Mouse (Mus musculus): ENCODE data around the gene Lima1. TPM values are rescaled to one million over a fixed set of nuclear protein-coding genes. Genes with fewer than 3 reads are reported as not detected.

Gene Lima1
- polyA plus RNA-seq, 2 experiments, result 76.0 to 81.2 TPM

DNA sequence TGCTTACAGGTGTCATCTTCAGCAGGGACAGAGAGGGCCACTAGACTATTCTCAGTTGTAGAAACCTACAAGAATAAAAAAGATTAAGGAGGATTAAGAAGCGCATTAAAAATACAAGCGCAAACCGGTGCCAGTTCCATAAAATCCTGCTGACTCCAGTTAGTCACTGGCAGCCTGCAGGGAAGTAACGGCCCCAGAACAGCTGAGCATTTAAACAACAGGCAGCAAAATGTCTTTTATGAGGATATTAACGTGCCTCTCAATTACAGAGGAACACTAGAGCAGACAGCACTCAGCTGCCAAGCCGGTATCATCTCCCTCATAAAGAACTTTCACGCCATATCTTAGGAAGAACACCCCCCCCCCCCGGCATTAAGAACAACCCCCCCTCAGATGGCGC, 78.5 kb downstream of the Lima1 start:
- Histone ChIP-seq H3K4me2 (replicated peaks; ENCODE audit: low read depth, low read length, severe bottlenecking) (no peak overlapping the region), H3K4me1 (ENCODE audit: control insufficient read depth, insufficient read depth, low read length) (peaks cover 10% of the 10 kb centered on the region), H3K4me3 (replicated peaks; ENCODE audit: low read length) (no peak overlapping the region), H3K27ac (replicated peaks; ENCODE audit: low read depth, low read length) (no peak overlapping the region), H3K9me3 (ENCODE audit: control insufficient read depth, low read length) (no peaks in the 10 kb centered on the region), H3K36me3 (ENCODE audit: control insufficient read depth, insufficient read depth, low read length) (peaks cover 77% of the 10 kb centered on the region), H3K9ac (ENCODE audit: low read depth, low read length, severe bottlenecking) (no peak overlapping the region), H3K27me3 (ENCODE audit: control insufficient read depth, insufficient read depth, low read length) (no peaks in the 10 kb centered on the region)
- DNase-seq (ENCODE audit: low spot score) (peak; percentile 73), ATAC-seq (ENCODE audit: low FRiP score, low read depth) (peak; percentile 81)
- TF ChIP-seq POLR2A (IDR thresholded peaks at IDR 0.05; ENCODE audit: borderline replicate concordance, extremely low read depth, insufficient read depth, insufficient read length), result no peak
- whole genome bisulfite sequencing, result 38% methylated on average over 9 of the region's 9 CpGs

DNA sequence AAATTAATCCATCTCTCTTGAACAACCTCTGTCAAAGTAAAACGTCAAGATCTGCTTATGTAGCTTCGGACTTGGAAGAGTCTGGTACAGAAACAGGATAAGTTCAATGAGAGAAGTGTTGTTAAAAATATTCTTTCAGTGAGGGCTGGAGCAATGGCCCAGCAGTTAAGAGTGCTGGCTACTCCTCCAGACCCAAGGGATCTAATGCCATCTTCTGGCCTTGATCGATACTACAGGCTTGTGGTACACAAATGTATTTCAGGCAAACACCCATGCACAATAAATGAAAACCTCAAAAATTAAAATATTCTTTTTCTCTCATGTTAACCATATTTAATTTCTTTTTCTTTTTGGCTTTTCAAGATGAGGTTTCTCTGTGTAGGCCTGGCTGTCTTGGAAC, 79.2 kb downstream of the Lima1 start:
- Histone ChIP-seq H3K4me1 (ENCODE audit: control insufficient read depth, insufficient read depth, low read length) (peaks cover 10% of the 10 kb centered on the region), H3K4me3 (replicated peaks; ENCODE audit: low read length) (no peak overlapping the region), H3K4me2 (replicated peaks; ENCODE audit: low read depth, low read length, severe bottlenecking) (no peak overlapping the region), H3K27me3 (ENCODE audit: control insufficient read depth, insufficient read depth, low read length) (no peaks in the 10 kb centered on the region), H3K9ac (ENCODE audit: low read depth, low read length, severe bottlenecking) (no peak overlapping the region), H3K36me3 (ENCODE audit: control insufficient read depth, insufficient read depth, low read length) (peaks cover 78% of the 10 kb centered on the region), H3K9me3 (ENCODE audit: control insufficient read depth, low read length) (no peaks in the 10 kb centered on the region), H3K27ac (replicated peaks; ENCODE audit: low read depth, low read length) (no peak overlapping the region)
- WGBS, result 91% methylated on average over 3 of the region's 3 CpGs
- DNase-seq (ENCODE audit: low spot score), result no peak
- no peak for ATAC-seq (ENCODE audit: low FRiP score, low read depth)
- no peak for TF ChIP-seq POLR2A (IDR thresholded peaks at IDR 0.05; ENCODE audit: borderline replicate concordance, extremely low read depth, insufficient read depth, insufficient read length)

DNA sequence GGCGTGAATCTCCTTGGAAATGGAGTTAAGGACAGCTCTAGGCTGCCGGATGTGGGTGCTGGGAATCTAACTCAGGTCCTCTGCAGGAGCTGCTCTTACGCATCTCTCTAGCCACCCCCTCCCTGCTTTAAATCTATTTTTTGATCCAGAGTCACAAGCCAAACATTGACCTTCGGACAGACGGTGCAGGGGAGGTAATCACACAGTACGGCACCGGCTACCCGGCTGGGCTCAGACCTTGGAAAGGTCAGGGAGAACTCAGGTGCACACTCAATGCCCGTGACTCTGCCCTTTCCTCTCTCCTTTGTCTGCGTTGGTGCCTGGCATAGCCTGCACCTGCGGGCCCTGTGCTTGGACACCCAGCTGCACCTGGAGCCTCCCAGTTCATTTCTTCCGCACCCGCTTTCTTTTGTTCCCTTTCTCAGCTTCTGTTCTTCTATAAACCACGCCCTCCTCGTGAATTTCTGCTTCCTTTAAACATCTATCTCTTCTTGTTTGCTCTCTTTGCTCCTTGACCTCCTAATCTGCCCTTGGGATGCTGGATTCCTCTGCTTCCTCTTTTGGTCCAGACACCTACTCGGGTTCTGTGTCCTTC, 82.9 kb downstream of the Lima1 start:
- no peak for DNase-seq (ENCODE audit: low spot score)
- Histone ChIP-seq H3K4me2 (replicated peaks; ENCODE audit: low read depth, low read length, severe bottlenecking) (no peak overlapping the region), H3K4me3 (replicated peaks; ENCODE audit: low read length) (no peak overlapping the region), H3K27me3 (ENCODE audit: control insufficient read depth, insufficient read depth, low read length) (no peaks in the 10 kb centered on the region), H3K36me3 (ENCODE audit: control insufficient read depth, insufficient read depth, low read length) (peaks cover 82% of the 10 kb centered on the region), H3K9me3 (ENCODE audit: control insufficient read depth, low read length) (no peaks in the 10 kb centered on the region), H3K4me1 (ENCODE audit: control insufficient read depth, insufficient read depth, low read length) (no peaks in the 10 kb centered on the region), H3K9ac (ENCODE audit: low read depth, low read length, severe bottlenecking) (no peak overlapping the region), H3K27ac (replicated peaks; ENCODE audit: low read depth, low read length) (no peak overlapping the region)
- 96% methylated on average over 16 of the region's 16 CpGs for WGBS
- no peak for ATAC-seq (ENCODE audit: low FRiP score, low read depth)
- TF ChIP-seq POLR2A (IDR thresholded peaks at IDR 0.05; ENCODE audit: borderline replicate concordance, extremely low read depth, insufficient read depth, insufficient read length), result no peak

DNA sequence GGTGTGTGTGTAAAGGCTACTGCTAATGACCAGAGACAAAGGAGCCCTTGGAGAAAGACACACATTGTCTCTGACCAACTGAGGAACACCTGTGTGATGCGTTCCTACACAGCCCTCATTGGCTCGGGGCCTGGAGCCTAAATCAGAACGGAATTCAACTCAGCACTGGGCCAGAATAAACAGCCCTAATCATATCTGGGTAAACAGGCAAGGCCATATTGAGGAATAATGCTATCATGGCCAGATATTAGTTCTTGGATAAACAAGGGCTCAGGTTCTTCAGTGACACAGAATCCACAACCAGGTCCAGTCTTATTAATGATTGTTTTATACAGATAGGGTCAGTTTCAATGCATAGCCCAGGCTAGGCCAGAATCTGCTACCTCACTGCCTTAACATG, 84.3 kb downstream of the Lima1 start:
- Histone ChIP-seq H3K9ac (ENCODE audit: low read depth, low read length, severe bottlenecking) (no peak overlapping the region), H3K4me3 (replicated peaks; ENCODE audit: low read length) (no peak overlapping the region), H3K27ac (replicated peaks; ENCODE audit: low read depth, low read length) (no peak overlapping the region), H3K4me1 (ENCODE audit: control insufficient read depth, insufficient read depth, low read length) (no peaks in the 10 kb centered on the region), H3K9me3 (ENCODE audit: control insufficient read depth, low read length) (no peaks in the 10 kb centered on the region), H3K4me2 (replicated peaks; ENCODE audit: low read depth, low read length, severe bottlenecking) (no peak overlapping the region), H3K27me3 (ENCODE audit: control insufficient read depth, insufficient read depth, low read length) (no peaks in the 10 kb centered on the region), H3K36me3 (ENCODE audit: control insufficient read depth, insufficient read depth, low read length) (peaks cover 88% of the 10 kb centered on the region)
- ATAC-seq (ENCODE audit: low FRiP score, low read depth) (no peak), DNase-seq (ENCODE audit: low spot score) (no peak)
- no peak for TF ChIP-seq POLR2A (IDR thresholded peaks at IDR 0.05; ENCODE audit: borderline replicate concordance, extremely low read depth, insufficient read depth, insufficient read length)
- WGBS, result 93% methylated on average over 3 of the region's 3 CpGs

DNA sequence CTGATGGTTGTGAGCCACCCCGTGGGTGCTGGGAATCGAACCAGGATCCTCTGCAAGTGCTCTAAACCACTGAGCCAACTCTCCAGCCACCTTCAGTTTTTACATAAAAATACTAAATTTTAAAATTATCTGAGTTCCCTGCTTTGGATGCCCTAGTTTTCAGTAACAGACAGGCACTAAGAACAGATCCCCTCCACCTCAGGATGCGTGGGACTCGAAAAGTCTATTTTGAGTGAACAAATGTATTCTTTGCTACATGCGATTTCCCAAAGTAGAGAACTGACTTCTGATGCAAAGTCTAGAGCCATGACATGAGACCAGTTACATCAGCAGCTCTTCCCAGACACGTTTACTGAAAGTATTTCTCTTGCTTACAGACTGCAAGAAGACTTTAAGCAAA, 84.8 kb downstream of the Lima1 start:
- Histone ChIP-seq H3K27me3 (ENCODE audit: control insufficient read depth, insufficient read depth, low read length) (no peaks in the 10 kb centered on the region), H3K9ac (ENCODE audit: low read depth, low read length, severe bottlenecking) (no peak overlapping the region), H3K4me2 (replicated peaks; ENCODE audit: low read depth, low read length, severe bottlenecking) (no peak overlapping the region), H3K36me3 (ENCODE audit: control insufficient read depth, insufficient read depth, low read length) (peaks cover 93% of the 10 kb centered on the region), H3K4me3 (replicated peaks; ENCODE audit: low read length) (no peak overlapping the region), H3K9me3 (ENCODE audit: control insufficient read depth, low read length) (no peaks in the 10 kb centered on the region), H3K4me1 (ENCODE audit: control insufficient read depth, insufficient read depth, low read length) (no peaks in the 10 kb centered on the region), H3K27ac (replicated peaks; ENCODE audit: low read depth, low read length) (no peak overlapping the region)
- 95% methylated on average over 6 of the region's 6 CpGs for WGBS
- no peak for ATAC-seq (ENCODE audit: low FRiP score, low read depth)
- no peak for DNase-seq (ENCODE audit: low spot score)
- TF ChIP-seq POLR2A (IDR thresholded peaks at IDR 0.05; ENCODE audit: borderline replicate concordance, extremely low read depth, insufficient read depth, insufficient read length), result no peak
